Mouse (Mus musculus): ENCODE results near the gene Adcy10. TPM values are rescaled to one million over a fixed set of nuclear protein-coding genes. Genes with fewer than 3 reads are reported as not detected.
A peak's percentile ranks its signal among the peaks of the same experiment; 100 is the strongest.

The Adcy10 gene
- polyA plus RNA-seq, 1 experiment from 2014 or later = 0.08 TPM

- no peak overlapping the region for H3K9ac ChIP-seq
- no peaks in the 10 kb centered on the region for H3K36me3 ChIP-seq (replicated peaks)
These were observed 100.6 kb downstream of the Adcy10 start for GRCm38 (mm10) chr1:165585389-165586104.

GRCm38 (mm10) chr1:165586366-165586765 lies 101.4 kb downstream of the Adcy10 start:
- no peak overlapping the region for H3K4me2 ChIP-seq
- no peak overlapping the region for H3K4me3 ChIP-seq (replicated peaks)
- H3K9ac ChIP-seq = no peak overlapping the region
- H3K4me1 ChIP-seq (replicated peaks) = peaks cover 3% of the 10 kb centered on the region
- WGBS (ENCODE audit: insufficient replicate concordance) = 81% methylated on average over 1 of the region's 1 CpGs
- H3K27ac ChIP-seq (replicated peaks) = no peak overlapping the region
- H3K27me3 ChIP-seq = no peaks in the 10 kb centered on the region
- H3K9me3 ChIP-seq (replicated peaks) = no peaks in the 10 kb centered on the region
- ATAC-seq (ENCODE audit: insufficient read depth) = no peak
- H3K36me3 ChIP-seq (replicated peaks) = no peaks in the 10 kb centered on the region

More at GRCm38 (mm10) chr1:165585389-165586104, 100.6 kb downstream of the Adcy10 start:
- no peak for ATAC-seq (ENCODE audit: insufficient read depth)
- 57% methylated on average over 14 of the region's 14 CpGs for WGBS (ENCODE audit: insufficient replicate concordance)
- H3K4me3 ChIP-seq (replicated peaks) = no peak overlapping the region
- H3K4me1 ChIP-seq (replicated peaks) = peaks cover under 1% of the 10 kb centered on the region; the same call in 1 of the 2 replicates
- no peak overlapping the region for H3K4me2 ChIP-seq
- H3K27me3 ChIP-seq = no peaks in the 10 kb centered on the region
- no peak overlapping the region for H3K27ac ChIP-seq (replicated peaks)
- no peaks in the 10 kb centered on the region for H3K9me3 ChIP-seq (replicated peaks)

- Histone ChIP-seq H3K4me2 (no peak overlapping the region), H3K27ac (replicated peaks) (no peak overlapping the region), H3K9me3 (replicated peaks) (no peaks in the 10 kb centered on the region), H3K27me3 (no peaks in the 10 kb centered on the region), H3K9ac (no peak overlapping the region), H3K4me3 (replicated peaks) (no peak overlapping the region), H3K36me3 (replicated peaks) (no peaks in the 10 kb centered on the region), H3K4me1 (replicated peaks) (peaks cover 16% of the 10 kb centered on the region)
- ATAC-seq (ENCODE audit: insufficient read depth) = no peak
- WGBS (ENCODE audit: insufficient replicate concordance) = 49% methylated on average over 8 of the region's 8 CpGs
These were observed 102.9 kb downstream of the Adcy10 start for GRCm38 (mm10) chr1:165587845-165588244.

DNA sequence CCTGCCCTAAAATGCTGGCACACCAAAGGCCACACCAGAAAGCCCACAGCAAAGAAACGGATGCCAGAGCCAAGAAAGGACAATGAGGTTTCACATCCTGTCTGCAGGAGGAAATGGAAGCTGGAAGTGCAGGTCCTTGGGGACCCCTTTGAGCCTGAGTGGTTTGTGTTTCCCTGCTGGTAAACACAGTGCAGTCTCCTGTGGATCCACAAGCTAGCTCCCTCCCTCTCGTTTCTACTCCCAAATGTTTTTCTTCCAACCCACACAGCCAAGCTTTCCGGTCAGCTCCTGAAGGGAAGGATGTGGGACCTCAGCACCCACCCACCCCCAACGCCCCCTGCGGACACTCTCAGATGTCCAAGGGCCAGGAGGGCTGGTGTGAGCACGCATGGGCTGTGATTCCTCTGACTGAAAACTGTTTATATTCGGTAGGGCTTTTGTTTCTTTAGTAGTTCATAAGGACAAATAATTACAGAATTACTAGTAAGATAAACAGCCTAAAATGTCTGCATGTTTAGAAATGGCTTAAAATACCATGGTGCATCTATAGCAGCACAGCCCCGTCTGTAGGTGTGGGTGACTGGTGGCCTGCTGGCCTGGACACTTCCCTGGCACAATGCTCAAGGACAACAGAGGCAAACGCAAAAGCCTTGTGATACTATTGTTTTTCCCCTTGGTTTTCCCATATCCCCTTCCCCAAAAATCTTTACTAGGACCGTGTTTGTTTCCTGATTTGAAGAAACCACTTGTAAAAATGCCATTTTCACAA lies 104.5 kb downstream of the Adcy10 start:
- Histone ChIP-seq H3K9me3 (replicated peaks) (no peaks in the 10 kb centered on the region), H3K4me2 (no peak overlapping the region), H3K36me3 (replicated peaks) (no peaks in the 10 kb centered on the region), H3K9ac (no peak overlapping the region), H3K27me3 (no peaks in the 10 kb centered on the region), H3K4me3 (replicated peaks) (no peak overlapping the region), H3K27ac (replicated peaks) (0 out of 2 replicates have a peak overlapping the region, but pooled peaks have one; percentile 9), H3K4me1 (replicated peaks) (peaks cover 17% of the 10 kb centered on the region)
- WGBS (ENCODE audit: insufficient replicate concordance) = 45% methylated on average over 10 of the region's 10 CpGs
- no peak; the same call in 1 of the 2 replicates for ATAC-seq (ENCODE audit: insufficient read depth)

- Histone ChIP-seq H3K4me1 (replicated peaks) (peaks cover 17% of the 10 kb centered on the region), H3K4me3 (replicated peaks) (no peak overlapping the region), H3K9me3 (replicated peaks) (no peaks in the 10 kb centered on the region), H3K27me3 (no peaks in the 10 kb centered on the region), H3K9ac (no peak overlapping the region), H3K4me2 (no peak overlapping the region), H3K27ac (replicated peaks) (no peak overlapping the region), H3K36me3 (replicated peaks) (0 out of 2 replicates have a peak, but pooled peaks cover 4% of the 10 kb centered on the region)
- ATAC-seq (ENCODE audit: insufficient read depth) = no peak
- 59% methylated on average over 8 of the region's 8 CpGs for WGBS (ENCODE audit: insufficient replicate concordance)
These were observed 105.8 kb downstream of the Adcy10 start for GRCm38 (mm10) chr1:165590760-165591159.

GRCm38 (mm10) chr1:165592295-165593082 lies 107.5 kb downstream of the Adcy10 start:
- Histone ChIP-seq H3K9ac (no peak overlapping the region), H3K4me2 (no peak overlapping the region), H3K27me3 (no peaks in the 10 kb centered on the region), H3K4me1 (replicated peaks) (peaks cover 17% of the 10 kb centered on the region), H3K36me3 (replicated peaks) (0 out of 2 replicates have a peak, but pooled peaks cover 4% of the 10 kb centered on the region), H3K4me3 (replicated peaks) (no peak overlapping the region), H3K27ac (replicated peaks) (no peak overlapping the region), H3K9me3 (replicated peaks) (no peaks in the 10 kb centered on the region)
- WGBS (ENCODE audit: insufficient replicate concordance) = 27% methylated on average over 14 of the region's 14 CpGs
- ATAC-seq (ENCODE audit: insufficient read depth) = peak; percentile 51; the same call in 1 of the 2 replicates

- no peak overlapping the region for H3K4me3 ChIP-seq (replicated peaks)
- peaks cover 17% of the 10 kb centered on the region for H3K4me1 ChIP-seq (replicated peaks)
- H3K27ac ChIP-seq (replicated peaks) = no peak overlapping the region
- no peak overlapping the region for H3K4me2 ChIP-seq
- ATAC-seq (ENCODE audit: insufficient read depth) = no peak
- 77% methylated on average over 15 of the region's 15 CpGs for WGBS (ENCODE audit: insufficient replicate concordance)
- H3K9ac ChIP-seq = no peak overlapping the region
- H3K27me3 ChIP-seq = no peaks in the 10 kb centered on the region
- H3K9me3 ChIP-seq (replicated peaks) = no peaks in the 10 kb centered on the region
- 0 out of 2 replicates have a peak, but pooled peaks cover 4% of the 10 kb centered on the region for H3K36me3 ChIP-seq (replicated peaks)
These were observed 109.9 kb downstream of the Adcy10 start for GRCm38 (mm10) chr1:165594699-165595421.

DNA sequence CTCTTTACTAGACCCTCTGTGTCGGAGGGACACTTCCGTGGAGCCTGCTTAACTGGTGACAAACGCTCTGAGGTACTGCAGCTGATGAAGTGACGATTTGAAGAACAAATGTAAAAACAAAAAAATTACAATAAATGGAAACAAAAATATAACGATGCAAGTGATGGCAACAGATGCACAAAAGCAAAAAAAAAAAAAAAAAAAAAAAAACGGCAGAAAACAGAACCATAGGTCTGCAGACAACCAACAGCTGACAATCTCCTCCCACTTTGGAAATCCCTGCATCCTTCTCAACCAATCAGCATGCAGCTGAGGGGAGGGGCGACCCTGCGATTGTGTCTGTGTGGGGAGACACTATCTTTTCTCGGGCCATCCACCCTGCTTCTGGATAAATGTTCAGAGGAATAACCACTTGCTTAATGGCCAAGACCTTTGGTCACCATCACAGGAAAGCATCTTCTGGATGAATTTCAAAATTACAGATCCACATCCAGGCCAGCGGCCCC lies 116.8 kb downstream of the Adcy10 start:
- H3K36me3 ChIP-seq (replicated peaks) = no peaks in the 10 kb centered on the region
- no peak overlapping the region for H3K4me2 ChIP-seq
- no peak for ATAC-seq (ENCODE audit: insufficient read depth)
- 61% methylated on average over 10 of the region's 10 CpGs for WGBS (ENCODE audit: insufficient replicate concordance)
- H3K9ac ChIP-seq = no peak overlapping the region
- no peak overlapping the region for H3K27ac ChIP-seq (replicated peaks)
- H3K4me1 ChIP-seq (replicated peaks) = no peaks in the 10 kb centered on the region
- H3K9me3 ChIP-seq (replicated peaks) = no peaks in the 10 kb centered on the region
- no peak overlapping the region for H3K4me3 ChIP-seq (replicated peaks)
- no peaks in the 10 kb centered on the region for H3K27me3 ChIP-seq

GRCm38 (mm10) chr1:165603218-165603617 lies 118.2 kb downstream of the Adcy10 start:
- no peak for ATAC-seq (ENCODE audit: insufficient read depth)
- Histone ChIP-seq H3K9ac (no peak overlapping the region), H3K27ac (replicated peaks) (no peak overlapping the region), H3K27me3 (no peaks in the 10 kb centered on the region), H3K4me1 (replicated peaks) (no peaks in the 10 kb centered on the region), H3K9me3 (replicated peaks) (no peaks in the 10 kb centered on the region), H3K36me3 (replicated peaks) (no peaks in the 10 kb centered on the region), H3K4me2 (no peak overlapping the region), H3K4me3 (replicated peaks) (no peak overlapping the region)
- 72% methylated on average over 14 of the region's 14 CpGs for WGBS (ENCODE audit: insufficient replicate concordance)

- H3K4me3 ChIP-seq (replicated peaks) = no peak overlapping the region
- no peak for ATAC-seq (ENCODE audit: insufficient read depth)
- no peak overlapping the region for H3K4me2 ChIP-seq
- no peaks in the 10 kb centered on the region for H3K27me3 ChIP-seq
- no peaks in the 10 kb centered on the region for H3K36me3 ChIP-seq (replicated peaks)
- H3K9me3 ChIP-seq (replicated peaks) = no peaks in the 10 kb centered on the region
- no peak overlapping the region for H3K9ac ChIP-seq
- no peak overlapping the region for H3K27ac ChIP-seq (replicated peaks)
- WGBS (ENCODE audit: insufficient replicate concordance) = 53% methylated on average over 8 of the region's 8 CpGs
- no peaks in the 10 kb centered on the region for H3K4me1 ChIP-seq (replicated peaks)
These were observed 119.2 kb downstream of the Adcy10 start for GRCm38 (mm10) chr1:165604203-165604602.

All from liver, embryonic 15.5 days (tissue).